Mouse (Mus musculus): ENCODE data around the gene Epha1.

- TF ChIP-seq CTCF (IDR thresholded peaks at IDR 0.05) = no peak
- TF ChIP-seq EP300 (IDR thresholded peaks at IDR 0.05) = no peak
Measured at GRCm38 (mm10) chr6:42355366-42355765, 17.7 kb downstream of the Epha1 start.

Measured in lung, postnatal 0 days (tissue).